Mouse (Mus musculus): ENCODE measurements around the gene Elmo3. TPM values are rescaled to one million over a fixed set of nuclear protein-coding genes. Genes with fewer than 3 reads are reported as not detected.

Elmo3 gene
- total and polyA plus RNA-seq, 3 experiments, result 0.72 to 1.4 (median 1.3) TPM

GRCm38 (mm10) chr8:105275387-105275786 is 30.0 kb upstream of the Elmo3 start:
- Histone ChIP-seq H3K9ac (ENCODE audit: insufficient read depth, low read depth) (no peak overlapping the region), H3K4me1 (ENCODE audit: control insufficient read depth in 1 of 2, insufficient read depth in 2 of 2) (peaks cover 0 to 2% of the 10 kb centered on the region in 2 experiments; a peak in 1 of 4 replicates), H3K27ac (ENCODE audit: insufficient read depth, low read depth) (no peak overlapping the region), H3K79me2 (replicated peaks; ENCODE audit: control insufficient read depth, extremely low read depth, insufficient read depth, poor library complexity, severe bottlenecking) (no peaks in the 10 kb centered on the region), H3K4me3 (replicated peaks in 1 of 3; ENCODE audit: low read depth in 2 of 3, low read length in 2 of 3, poor library complexity in 1 of 3) (no peak overlapping the region), H3K36me3 (replicated peaks in 1 of 2; ENCODE audit: control insufficient read depth in 1 of 2, insufficient read depth in 1 of 2, low read length in 1 of 2) (peaks cover 0 to 28% of the 10 kb centered on the region in 2 experiments), H3K9me3 (replicated peaks; ENCODE audit: low read length) (no peaks in the 10 kb centered on the region), H3K4me2 (ENCODE audit: insufficient read depth, low read depth, poor library complexity, severe bottlenecking) (no peak overlapping the region), H3K27me3 (replicated peaks) (no peaks in the 10 kb centered on the region)
- DNase-seq (ENCODE audit: extremely low read depth), result no peak
- TF ChIP-seq MAFK (IDR thresholded peaks at IDR 0.05; ENCODE audit: insufficient replicate concordance, low read length), result no peak
- TF ChIP-seq ZMIZ1 (IDR thresholded peaks at IDR 0.05; ENCODE audit: low read depth, low read length), result no peak
- TF ChIP-seq TCF12 (IDR thresholded peaks at IDR 0.05; ENCODE audit: low read depth, low read length), result no peak
- no peak for TF ChIP-seq CTCF (conservative IDR thresholded peaks at IDR 0.05 in 1 of 2, IDR thresholded peaks at IDR 0.05 in 1 of 2; ENCODE audit: low read depth in 2 of 2, low read length in 2 of 2)
- no peak for TF ChIP-seq JUN (IDR thresholded peaks at IDR 0.05; ENCODE audit: insufficient read depth, low read depth, low read length)
- TF ChIP-seq MXI1 (IDR thresholded peaks at IDR 0.05; ENCODE audit: low read depth, low read length), result no peak
- TF ChIP-seq ETS1 (conservative IDR thresholded peaks at IDR 0.05; ENCODE audit: low read depth, low read length), result no peak
- TF ChIP-seq MYC (IDR thresholded peaks at IDR 0.05; ENCODE audit: low read depth, low read length), result no peak
- no peak for TF ChIP-seq ZC3H11A (IDR thresholded peaks at IDR 0.05; ENCODE audit: low read depth, low read length)
- no peak for TF ChIP-seq MAX (IDR thresholded peaks at IDR 0.05; ENCODE audit: low read length)
- no peak for TF ChIP-seq SIN3A (IDR thresholded peaks at IDR 0.05; ENCODE audit: low read length)
- TF ChIP-seq ZNF384 (IDR thresholded peaks at IDR 0.05; ENCODE audit: low read depth, low read length), result no peak
- TF ChIP-seq UBTF (IDR thresholded peaks at IDR 0.05; ENCODE audit: low read depth, low read length), result no peak
- no peak for TF ChIP-seq ELF1 (IDR thresholded peaks at IDR 0.05; ENCODE audit: low read depth, low read length)
- in situ Hi-C loops (cut with MboI; ENCODE audit: low pct_ligation_motif_present, low pct_unique_long_range_greater_than_20kb, low sequenced_read_pairs), result no loop called here
- dilution Hi-C loops (cut with MboI; ENCODE audit: extremely low pct_ligation_motif_present, extremely low pct_unique_long_range_greater_than_20kb, low sequenced_read_pairs), result no loop called here

- no peaks in the 10 kb centered on the region for H3K9me3 ChIP-seq (replicated peaks; ENCODE audit: low read length)
- H3K27me3 ChIP-seq (replicated peaks), result no peaks in the 10 kb centered on the region
- DNase-seq (ENCODE audit: extremely low read depth), result no peak
- H3K9ac ChIP-seq (ENCODE audit: insufficient read depth, low read depth), result no peak within 1 kb of the TSS
- in situ Hi-C loops (cut with MboI; ENCODE audit: low pct_ligation_motif_present, low pct_unique_long_range_greater_than_20kb, low sequenced_read_pairs) (no loop called here), dilution Hi-C loops (cut with MboI; ENCODE audit: extremely low pct_ligation_motif_present, extremely low pct_unique_long_range_greater_than_20kb, low sequenced_read_pairs) (no loop called here)
- H3K79me2 ChIP-seq (replicated peaks; ENCODE audit: control insufficient read depth, extremely low read depth, insufficient read depth, poor library complexity, severe bottlenecking), result no peaks in the 10 kb centered on the region
- H3K36me3 ChIP-seq (replicated peaks in 1 of 2; ENCODE audit: control insufficient read depth in 1 of 2, insufficient read depth in 1 of 2, low read length in 1 of 2), result peaks cover 0 to 28% of the 10 kb centered on the region in 2 experiments
- no peak within 1 kb of the TSS for H3K4me2 ChIP-seq (ENCODE audit: insufficient read depth, low read depth, poor library complexity, severe bottlenecking)
- H3K27ac ChIP-seq (ENCODE audit: insufficient read depth, low read depth), result no peak within 1 kb of the TSS
- H3K4me1 ChIP-seq (ENCODE audit: control insufficient read depth in 1 of 2, insufficient read depth in 2 of 2), result peaks cover 0 to 2% of the 10 kb centered on the region in 2 experiments; a peak in 1 of 4 replicates
- TF ChIP-seq MEF2A (IDR thresholded peaks at IDR 0.05; ENCODE audit: borderline replicate concordance, low read depth, low read length) (no peak), USF2 (conservative IDR thresholded peaks at IDR 0.05; ENCODE audit: low read depth, low read length) (no peak), SIN3A (IDR thresholded peaks at IDR 0.05; ENCODE audit: low read length) (no peak), SMC3 (IDR thresholded peaks at IDR 0.05; ENCODE audit: low read depth, low read length) (no peak), ZC3H11A (IDR thresholded peaks at IDR 0.05; ENCODE audit: low read depth, low read length) (no peak), KAT2A (IDR thresholded peaks at IDR 0.05; ENCODE audit: insufficient replicate concordance, low read length) (no peak), ZMIZ1 (IDR thresholded peaks at IDR 0.05; ENCODE audit: low read depth, low read length) (no peak), MXI1 (IDR thresholded peaks at IDR 0.05; ENCODE audit: low read depth, low read length) (no peak), JUND (conservative IDR thresholded peaks at IDR 0.05; ENCODE audit: low read depth, low read length) (no peak), RAD21 (IDR thresholded peaks at IDR 0.05; ENCODE audit: low read depth, low read length) (no peak), MYC (IDR thresholded peaks at IDR 0.05; ENCODE audit: low read depth, low read length) (no peak), MAX (IDR thresholded peaks at IDR 0.05; ENCODE audit: low read length) (no peak), ELF1 (IDR thresholded peaks at IDR 0.05; ENCODE audit: low read depth, low read length) (no peak), CHD2 (IDR thresholded peaks at IDR 0.05; ENCODE audit: low read length) (no peak), ETS1 (conservative IDR thresholded peaks at IDR 0.05; ENCODE audit: low read depth, low read length) (no peak), POLR2A (IDR thresholded peaks at IDR 0.05; ENCODE audit: low read depth, low read length) (no peak), USF1 (IDR thresholded peaks at IDR 0.05; ENCODE audit: low read depth, low read length) (no peak), NELFE (IDR thresholded peaks at IDR 0.05; ENCODE audit: low read depth, low read length) (no peak)
- H3K4me3 ChIP-seq (replicated peaks in 1 of 3; ENCODE audit: low read depth in 2 of 3, low read length in 2 of 3, poor library complexity in 1 of 3), result no peak within 1 kb of the TSS
Measured at GRCm38 (mm10) chr8:105275840-105276239, 29.6 kb upstream of the Elmo3 start, which contains the start of gene Nol3. TSS of gene Nol3 (plus strand) at chr8:105276140.

Measured in CH12.LX (cell line).